Mouse (Mus musculus) liver, adult 2 months (tissue): Measurements from ENCODE around the gene Vwc2l. TPM values are rescaled to one million over a fixed set of nuclear protein-coding genes. Genes with fewer than 3 reads are reported as not detected.

Experiments
- DNase-seq: peaks from one replicate; pipeline ENCODE4 v3.0.0-alpha.2; 2011; ENCODE audit warnings: low read depth, low spot score; ENCODE audit errors: extremely low read depth
- H3K27ac ChIP-seq: fragments of 200-500 bp; replicated peaks from 2 replicates; pipeline ENCODE4 v1.5.1; 2012; ENCODE audit warnings: low read depth, mild to moderate bottlenecking, control low read depth, inconsistent platforms, low read length; ENCODE audit not compliant: insufficient read depth
- H3K27me3 ChIP-seq: fragments of 200-500 bp; 2 replicates; pipeline ENCODE4 v1.6.1; 2012; ENCODE audit warnings: mild to moderate bottlenecking, moderate library complexity, low read length, inconsistent platforms; ENCODE audit not compliant: control insufficient read depth, insufficient read depth
- H3K36me3 ChIP-seq: fragments of 200-500 bp; 2 replicates; pipeline ENCODE4 v1.6.1; 2012; ENCODE audit warnings: low read length, inconsistent platforms; ENCODE audit not compliant: control insufficient read depth, insufficient read depth
- H3K4me1 ChIP-seq: fragments of 200-500 bp; 2 replicates; pipeline ENCODE4 v1.6.1; 2011; ENCODE audit warnings: low read length; ENCODE audit not compliant: control insufficient read depth, insufficient read depth
- H3K4me3 ChIP-seq: fragments of 200-500 bp; 2 replicates; pipeline ENCODE4 v1.5.1; 2011; ENCODE audit warnings: low read depth, mild to moderate bottlenecking, control low read depth, low read length, moderate library complexity; ENCODE audit not compliant: insufficient read depth
- H3K79me2 ChIP-seq: fragments of 200-500 bp; 2 replicates; pipeline ENCODE4 v1.6.1; 2012; ENCODE audit warnings: inconsistent platforms, mild to moderate bottlenecking, low read length, moderate library complexity; ENCODE audit not compliant: control insufficient read depth, insufficient read depth
- H3K9ac ChIP-seq: fragments of 200-500 bp; 2 replicates; pipeline ENCODE4 v1.6.1; 2012; ENCODE audit warnings: low read depth, mild to moderate bottlenecking, control low read depth, inconsistent platforms, low read length
- CTCF ChIP-seq: fragments of 200-500 bp; IDR thresholded peaks from 2 replicates; pipeline ENCODE4 v1.5.1; 2011; ENCODE audit warnings: low read depth, low read length, control low read depth
- POLR2A ChIP-seq: fragments of 200-500 bp; IDR thresholded peaks from 2 replicates; pipeline ENCODE4 v1.6.1; 2011; ENCODE audit warnings: low read length, control low read depth; ENCODE audit not compliant: insufficient read depth; ENCODE audit errors: extremely low read depth
- WGBS: fragments of 180-500 bp; shearing (Covaris S2); methylation state at CpG from one replicate; pipeline ENCODE4 v1.1.7; 2018; 5-methylcytosine and 5-hydroxymethylcytosine counted together
- polyA plus RNA-seq: library from polyadenylated mRNA; depleted of rRNA; stranded (reverse); fragments of >200 nt; gene quantifications from 2 replicates; pipeline ENCODE4 v1.2.3, GENCODE M21; 2012
- total RNA-seq: library from RNA; depleted of rRNA; stranded (reverse); fragments of >200 nt; gene quantifications from 2 replicates; pipeline ENCODE4 v1.2.3, GENCODE M21; 2014

Gene Vwc2l
- total and polyA plus RNA-seq, 2 experiments: not detected

DNA sequence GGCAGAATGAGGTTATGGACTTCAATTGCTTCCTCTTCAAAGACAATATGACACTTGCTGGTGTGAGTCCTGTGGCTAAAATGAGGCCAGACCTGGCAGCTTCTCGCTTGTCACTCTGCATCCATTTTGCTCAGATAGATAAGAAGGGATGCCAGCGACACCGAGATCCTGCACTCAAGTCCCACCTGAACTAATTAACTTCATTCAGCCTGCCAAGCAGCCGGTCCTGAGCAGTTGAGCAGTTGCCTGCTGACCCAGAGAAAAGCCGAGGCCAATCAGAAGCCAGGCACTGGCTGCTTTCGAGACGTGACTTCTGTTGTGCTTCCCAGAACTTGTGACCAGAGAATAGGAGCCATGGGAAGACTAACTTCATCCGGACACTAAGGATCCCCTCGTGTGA, 187.6 kb downstream of the Vwc2l start:
- DNase-seq: no peak
- no peaks in the 10 kb centered on the region for H3K79me2 ChIP-seq
- H3K4me1 ChIP-seq: 0 out of 2 replicates have a peak, but pooled peaks cover under 1% of the 10 kb centered on the region
- no peak overlapping the region for H3K9ac ChIP-seq
- H3K4me3 ChIP-seq: no peak overlapping the region
- TF ChIP-seq POLR2A: no peak
- TF ChIP-seq CTCF: no peak
- H3K36me3 ChIP-seq: no peaks in the 10 kb centered on the region
- WGBS: 73% methylated on average over 9 of the region's 9 CpGs
- H3K27ac ChIP-seq: no peak overlapping the region
- no peaks in the 10 kb centered on the region for H3K27me3 ChIP-seq

DNA sequence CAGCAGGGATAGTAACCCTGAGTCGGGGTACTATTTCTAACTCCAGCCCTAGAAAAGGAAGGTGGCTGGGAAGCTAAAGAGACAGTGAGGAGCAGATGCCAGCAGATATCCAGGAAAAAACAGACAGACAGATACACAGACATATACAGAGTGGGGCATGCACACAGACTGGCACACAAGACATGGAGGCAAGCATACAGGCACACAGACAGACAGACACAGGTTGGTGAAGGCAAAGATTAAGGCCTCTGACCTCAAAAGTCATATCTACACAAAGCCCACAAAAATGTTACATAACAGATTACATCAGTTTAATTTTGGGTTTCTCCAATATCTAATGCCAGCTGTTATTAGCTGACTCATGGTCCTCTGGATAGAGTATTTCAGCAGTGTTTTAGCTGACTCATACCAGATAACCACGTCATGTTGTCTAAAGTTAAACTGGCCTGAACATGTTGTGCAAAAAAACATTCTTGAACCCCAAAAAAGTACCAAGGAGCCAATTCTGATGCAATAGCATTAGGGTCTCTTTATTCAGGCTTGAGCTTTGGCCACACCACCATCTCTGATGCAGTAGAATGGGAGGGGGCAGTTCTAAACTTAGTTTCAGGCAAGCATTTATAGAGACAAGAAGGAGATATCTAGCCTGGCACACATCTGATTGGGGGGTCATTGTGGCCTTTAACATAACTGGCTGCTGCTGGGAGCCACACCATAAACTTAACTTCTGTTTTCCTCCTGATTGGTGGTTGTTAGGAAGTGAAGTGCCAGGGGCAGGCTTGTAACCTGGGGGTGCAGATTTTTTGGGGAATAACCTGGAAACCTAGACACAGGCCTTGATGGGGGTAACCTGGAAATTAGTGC, 192.9 kb downstream of the Vwc2l start:
- DNase-seq: peak; percentile 84

DNA sequence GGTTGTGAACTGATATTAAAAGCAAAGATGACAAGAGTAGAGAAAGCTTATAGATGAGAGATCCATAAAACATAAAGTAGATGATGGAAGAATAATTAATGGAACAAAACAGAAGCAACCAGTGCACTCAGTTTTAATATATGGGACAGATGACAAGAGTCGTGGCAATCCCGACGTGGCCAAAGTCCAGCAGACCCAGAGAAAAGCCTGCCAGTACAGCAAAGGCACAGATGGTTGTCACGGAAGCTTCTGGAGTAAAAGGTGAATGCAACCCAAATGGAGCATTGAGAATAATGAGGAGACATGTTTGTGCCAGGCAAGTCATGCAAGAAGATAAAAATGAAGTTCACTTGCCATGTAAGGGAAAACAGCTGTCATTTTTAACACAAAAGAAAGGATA, 207.5 kb downstream of the Vwc2l start:
- Histone ChIP-seq H3K9ac (no peak overlapping the region), H3K4me1 (no peaks in the 10 kb centered on the region), H3K79me2 (no peaks in the 10 kb centered on the region), H3K36me3 (no peaks in the 10 kb centered on the region), H3K27me3 (no peaks in the 10 kb centered on the region), H3K27ac (no peak overlapping the region), H3K4me3 (no peak overlapping the region)
- WGBS: 93% methylated on average over 4 of the region's 4 CpGs
- no peak for TF ChIP-seq CTCF
- no peak for TF ChIP-seq POLR2A
- DNase-seq: no peak

More for the DNA sequence above, 192.9 kb downstream of the Vwc2l start:
- Histone ChIP-seq H3K27me3 (no peaks in the 10 kb centered on the region), H3K9ac (no peak overlapping the region), H3K79me2 (no peaks in the 10 kb centered on the region), H3K36me3 (no peaks in the 10 kb centered on the region), H3K27ac (no peak overlapping the region), H3K4me1 (0 out of 2 replicates have a peak, but pooled peaks cover 2% of the 10 kb centered on the region), H3K4me3 (no peak overlapping the region)
- TF ChIP-seq POLR2A: no peak
- TF ChIP-seq CTCF: no peak
- 52% methylated on average over 2 of the region's 2 CpGs for WGBS
